Mouse (Mus musculus) liver (tissue): ENCODE measurements around the gene Entpd5.
A peak's percentile ranks its signal among the peaks of the same experiment; 100 is the strongest.
"Not testable (repeated sequence)": the region's sequence is repeated elsewhere in the genome, so short reads cannot be mapped to it uniquely, and the experiment has no call there.

ENCODE experiments used
- DNase-seq: peaks from one replicate; pipeline ENCODE4 v3.0.0-alpha.2; 2020; ENCODE audit warnings: mixed read lengths

Entpd5 gene

GRCm38 (mm10) chr12:84398629-84399028, 10.2 kb downstream of the Entpd5 start:
- no peak for DNase-seq

DNA sequence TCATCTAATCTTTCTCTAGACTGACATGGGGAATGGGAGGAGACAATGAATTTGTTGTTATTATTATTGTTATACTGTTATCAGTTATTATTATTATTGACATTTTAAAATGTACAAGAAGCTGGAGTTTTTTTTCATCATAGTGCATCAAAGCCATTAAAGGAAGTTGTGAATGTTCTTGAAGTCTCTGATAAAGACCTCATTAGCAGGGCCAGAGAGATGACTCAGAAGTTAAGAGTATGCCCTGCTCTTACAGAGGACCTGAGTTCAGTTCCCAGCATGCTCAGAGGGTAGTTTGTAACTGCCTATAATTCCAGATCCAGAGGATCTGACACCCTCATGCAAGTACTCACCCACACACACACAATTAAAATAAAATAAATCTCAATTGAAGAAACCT, 11.1 kb downstream of the Entpd5 start:
- DNase-seq = no peak

DNA sequence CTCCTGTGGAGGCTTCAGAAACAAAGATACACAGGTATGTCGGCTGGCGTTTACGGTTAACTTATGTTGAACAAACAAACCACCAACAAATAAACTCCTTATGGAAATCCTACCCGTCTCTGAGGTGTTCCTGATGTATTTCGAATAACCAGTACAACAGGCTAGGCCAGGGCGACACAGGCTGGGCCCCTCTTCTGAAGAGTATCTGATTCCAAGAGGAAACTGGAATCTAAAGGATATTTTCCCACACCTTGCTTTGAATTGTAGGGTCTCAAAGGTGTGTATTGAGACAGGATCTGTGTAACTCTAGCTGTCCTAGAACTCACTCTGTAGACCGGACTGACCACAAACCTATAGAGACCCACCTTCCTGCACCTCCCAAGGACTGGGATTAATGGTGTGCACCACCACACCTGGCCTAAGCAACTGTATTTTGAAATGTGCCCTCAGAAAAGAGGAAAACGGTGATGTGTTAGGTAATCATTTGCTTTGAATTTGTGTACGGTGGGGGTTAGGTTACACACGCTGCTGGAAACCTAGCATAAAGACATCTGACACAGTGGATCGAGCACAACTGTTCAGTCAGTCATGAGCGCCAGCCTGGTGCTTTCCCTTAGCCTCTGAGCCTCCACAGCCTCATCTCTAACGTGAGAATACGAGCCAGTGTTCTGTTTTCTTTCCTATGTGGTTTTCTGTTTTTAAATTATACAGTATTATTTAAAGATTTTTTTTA, 11.7 kb downstream of the Entpd5 start:
- DNase-seq = no peak

DNA sequence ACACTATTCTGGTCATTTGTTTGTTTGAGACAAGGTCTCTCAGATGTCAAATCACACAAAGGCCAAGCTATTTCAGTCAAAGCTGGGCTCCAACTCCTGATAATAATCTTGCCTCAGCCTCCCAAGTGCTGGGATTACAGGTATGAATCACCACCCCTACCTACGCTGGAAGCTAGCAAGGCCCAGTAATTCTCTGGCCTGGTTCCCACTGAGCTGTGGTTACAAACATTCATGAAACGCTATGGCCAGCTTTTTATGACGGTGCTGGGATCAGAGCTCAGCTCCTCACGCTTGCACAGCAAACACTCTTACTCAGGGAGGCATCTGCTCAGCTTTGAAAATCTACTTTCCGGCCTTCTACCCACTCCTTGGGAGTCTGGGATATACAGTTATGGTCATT, 15.0 kb downstream of the Entpd5 start:
- DNase-seq = no peak

DNA sequence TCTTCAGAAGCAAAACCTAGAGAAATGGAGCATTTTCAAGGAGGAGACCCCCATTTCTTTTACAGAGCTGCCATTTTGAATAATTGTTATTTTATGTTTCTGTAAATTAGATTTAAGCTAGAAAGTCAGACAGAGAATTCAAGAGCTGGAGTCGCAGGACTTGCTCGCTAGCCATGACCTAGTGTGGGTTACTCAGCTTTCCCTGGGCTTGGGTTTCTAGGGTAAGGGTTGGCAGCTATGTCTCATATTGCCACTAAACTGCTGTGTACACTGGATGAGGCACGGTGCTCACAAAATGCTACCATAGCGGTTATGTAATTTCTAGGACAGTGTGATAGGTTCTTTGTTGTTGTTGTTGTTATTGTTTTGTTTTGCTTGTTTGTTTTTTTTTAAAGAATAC, 16.1 kb downstream of the Entpd5 start:
- DNase-seq = no peak

DNA sequence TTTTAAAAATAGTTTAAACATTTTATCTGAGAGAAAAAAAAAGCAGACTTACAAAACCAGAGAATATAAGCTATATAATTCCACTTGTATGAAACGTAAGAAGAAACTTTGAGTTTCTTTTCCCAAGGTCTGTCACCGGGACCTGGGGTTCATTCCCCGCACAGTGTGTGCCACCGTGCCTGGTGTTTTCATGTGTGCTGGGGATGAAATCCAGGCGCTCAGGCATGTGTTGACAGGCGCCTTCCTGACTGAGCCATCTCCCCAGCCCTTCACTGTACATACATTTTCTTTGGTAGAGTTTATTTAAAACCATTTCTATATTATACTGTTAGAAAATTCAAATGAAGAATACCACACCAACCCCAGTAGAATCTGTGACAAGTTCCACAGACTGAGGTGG, 18.5 kb downstream of the Entpd5 start:
- no peak for DNase-seq

DNA sequence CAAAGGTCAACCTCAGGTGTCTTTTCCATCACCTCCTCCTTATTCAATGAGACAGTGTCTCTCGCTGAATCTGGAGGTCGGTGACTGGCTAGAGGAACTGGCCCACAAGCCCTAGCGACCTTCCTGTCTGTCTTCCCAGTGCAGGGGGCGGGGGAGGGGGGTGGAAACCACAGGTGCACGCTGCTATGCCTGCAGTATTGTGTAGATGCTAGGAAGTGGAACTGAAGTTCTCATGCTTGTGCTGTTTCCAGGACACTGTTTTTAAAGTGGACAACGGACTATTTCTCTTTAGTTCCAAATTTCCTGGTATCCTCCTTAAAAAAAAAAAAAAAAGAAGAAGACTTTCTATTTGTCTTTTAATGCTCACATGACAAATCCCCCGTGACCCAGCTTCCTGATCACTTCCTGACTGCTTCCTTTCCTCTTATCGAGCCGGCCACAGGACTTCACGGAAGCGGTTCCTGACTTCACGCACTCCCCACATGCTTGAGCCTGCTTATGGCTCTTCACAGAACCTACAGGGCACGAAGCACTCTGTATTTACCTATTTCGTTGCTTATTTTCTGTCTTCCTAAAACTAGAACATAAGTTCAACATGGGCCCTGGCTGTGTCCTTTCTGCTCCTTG, 19.9 kb downstream of the Entpd5 start:
- no peak for DNase-seq

GRCm38 (mm10) chr12:84388097-84388496, 20.7 kb downstream of the Entpd5 start:
- no peak for DNase-seq

DNA sequence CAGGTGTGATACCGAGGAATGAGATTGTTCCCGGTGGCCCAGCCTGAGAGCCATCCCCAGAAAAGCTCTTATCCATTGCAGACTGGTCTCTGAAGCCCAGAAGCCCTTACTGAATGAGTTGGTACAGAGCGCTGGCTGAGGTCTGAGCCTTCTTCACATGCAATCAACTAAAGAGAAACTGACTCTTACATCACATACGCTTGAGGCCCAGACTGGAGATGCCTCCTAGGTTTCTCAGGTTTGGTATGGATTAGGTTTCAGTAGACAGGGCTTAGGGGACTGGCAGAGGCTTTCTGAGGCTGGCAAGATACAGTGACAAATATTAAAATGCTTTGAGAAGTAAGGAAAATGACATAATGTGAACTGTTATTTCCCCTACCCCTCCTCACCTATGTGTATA, 23.4 kb downstream of the Entpd5 start:
- DNase-seq = no peak

GRCm38 (mm10) chr12:84384644-84385081, 24.2 kb downstream of the Entpd5 start:
- DNase-seq = peak; percentile 24

GRCm38 (mm10) chr12:84382369-84382768, 26.5 kb downstream of the Entpd5 start:
- no peak for DNase-seq

GRCm38 (mm10) chr12:84373831-84374481, 34.9 kb downstream of the Entpd5 start:
- no peak for DNase-seq

DNA sequence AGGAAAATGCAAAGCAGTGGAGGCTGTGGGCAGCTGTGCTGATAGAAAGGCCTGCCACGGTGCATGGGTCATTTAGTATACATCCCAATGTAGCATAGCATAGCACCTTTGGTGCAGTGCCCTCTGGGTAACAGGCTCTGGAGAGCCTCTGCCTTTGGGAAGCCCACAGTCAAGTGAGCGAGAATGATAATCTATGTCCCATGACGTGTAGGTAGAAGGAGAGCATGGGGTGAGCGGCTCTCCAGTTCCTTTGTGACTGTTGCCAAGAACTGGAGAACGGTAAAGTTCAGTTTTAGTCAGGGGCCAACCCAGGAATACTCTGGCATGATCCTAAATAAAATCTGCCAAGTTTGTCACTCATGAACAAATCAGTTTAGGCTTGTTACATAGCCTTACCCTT, 37.2 kb downstream of the Entpd5 start:
- DNase-seq = no peak

GRCm38 (mm10) chr12:84366971-84367370, 41.9 kb downstream of the Entpd5 start:
- DNase-seq = peak; percentile 69

DNA sequence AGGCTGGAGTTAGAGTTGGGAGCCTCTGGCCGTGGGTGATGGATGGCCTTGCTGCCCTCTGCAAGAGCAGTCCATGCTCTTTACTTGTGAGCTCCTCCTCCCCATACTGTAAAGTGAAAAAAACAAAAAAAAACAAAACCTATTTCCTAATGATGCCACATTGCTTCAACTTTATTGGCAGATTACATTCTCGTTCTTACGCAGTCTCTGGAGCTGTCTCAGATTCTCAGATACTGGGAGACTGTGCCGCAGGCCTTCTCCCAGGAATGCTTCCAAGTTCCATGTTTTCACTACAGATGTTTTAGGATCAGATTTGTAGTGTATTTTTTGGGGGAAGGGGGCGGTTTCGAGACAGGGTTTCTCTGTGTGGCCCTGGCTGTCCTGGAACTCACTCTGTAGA, 43.7 kb downstream of the Entpd5 start:
- DNase-seq = no peak

DNA sequence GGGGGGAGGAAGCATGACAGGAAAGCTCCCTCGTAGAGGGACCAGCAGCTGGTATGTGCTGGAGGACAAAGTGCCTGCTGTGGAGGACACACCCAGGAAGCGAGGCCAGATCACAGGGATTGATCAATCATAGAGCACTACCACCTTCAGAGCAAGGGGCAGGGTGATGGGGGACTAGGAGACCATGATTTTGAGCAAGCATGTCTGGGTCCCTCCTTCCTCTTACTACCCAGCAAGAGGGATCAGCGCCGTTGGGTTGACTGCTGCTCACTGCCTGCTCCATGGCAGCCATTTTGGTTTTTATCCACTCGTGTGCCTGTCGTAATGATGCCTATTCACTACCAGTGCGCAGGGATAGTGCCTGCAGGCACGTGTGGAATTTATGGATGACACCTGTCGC, 44.5 kb downstream of the Entpd5 start:
- DNase-seq = no peak

DNA sequence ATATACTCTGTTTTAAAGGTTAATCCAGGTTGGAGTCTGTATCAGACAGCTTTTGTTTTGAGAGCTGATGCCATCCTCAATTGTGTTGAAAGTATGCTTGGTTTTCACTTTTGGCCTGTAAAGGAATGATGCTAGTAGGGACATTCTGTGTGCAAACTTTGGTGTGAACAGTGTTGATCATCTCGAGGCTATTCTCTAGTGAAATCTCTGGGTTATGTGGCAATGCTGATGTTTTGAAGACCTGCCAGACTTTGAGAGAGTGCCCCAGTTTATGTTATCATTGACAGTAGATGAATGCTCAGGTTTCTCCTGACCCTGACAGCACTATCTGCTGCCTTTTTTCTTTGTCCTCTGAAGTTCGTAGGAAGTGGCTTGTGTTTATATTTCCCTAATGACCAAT, 46.0 kb downstream of the Entpd5 start:
- no peak for DNase-seq

DNA sequence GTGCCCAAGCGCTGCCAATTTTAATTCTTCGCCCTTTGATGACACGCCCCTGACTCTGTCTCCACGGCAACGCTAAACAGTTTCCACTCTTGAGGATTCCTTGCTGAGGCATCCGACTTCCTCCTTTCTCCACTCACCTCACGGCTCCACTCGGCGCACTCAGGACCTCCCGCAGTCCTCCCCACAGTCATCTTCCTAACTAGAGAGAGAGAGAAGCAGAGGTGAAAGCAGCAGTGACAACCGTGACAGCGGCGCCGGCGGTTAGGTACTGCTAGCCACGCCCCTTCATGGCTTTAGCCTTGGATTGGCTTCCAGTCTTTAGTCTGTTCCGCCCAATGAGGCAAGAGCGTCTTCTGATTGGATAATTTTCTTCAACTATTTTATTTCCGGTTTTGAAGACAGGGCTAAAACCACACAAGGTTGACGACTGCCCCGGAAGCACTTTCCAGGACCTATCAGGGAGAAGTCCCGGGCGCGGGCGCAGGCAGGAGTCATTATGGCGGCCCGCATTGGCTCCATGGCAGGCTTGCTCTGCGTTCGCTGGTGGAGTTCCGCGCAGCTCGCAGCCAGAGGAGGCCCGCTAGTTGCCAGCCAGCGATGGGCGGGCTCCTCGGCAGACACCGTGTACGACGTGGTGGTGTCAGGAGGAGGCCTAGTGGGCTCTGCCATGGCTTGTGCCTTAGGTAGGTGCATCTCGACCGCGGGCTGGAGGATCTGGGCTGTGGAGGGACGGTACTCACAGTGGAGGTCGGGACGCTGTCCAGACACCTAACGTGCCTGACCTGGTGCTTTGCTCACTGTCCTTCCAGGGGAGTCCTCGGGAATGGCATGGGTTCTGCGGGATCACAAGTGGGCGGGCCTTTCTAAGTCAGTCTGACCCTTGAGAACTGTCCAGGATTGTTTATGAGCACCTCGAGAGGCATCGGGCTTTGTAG, 47.0 kb downstream of the Entpd5 start, which contains the start of the genes Coq6 and Fam161b:
Gene Coq6, plus strand, starts transcription at position 103 of the 935 bp plus-strand sequence.
Gene Fam161b, minus strand, starts transcription at position 279 of the 935 bp plus-strand sequence.
- peak; percentile 93 for DNase-seq

- DNase-seq = not testable (repeated sequence)
Measured at GRCm38 (mm10) chr12:84358699-84359098, 50.1 kb downstream of the Entpd5 start.

DNA sequence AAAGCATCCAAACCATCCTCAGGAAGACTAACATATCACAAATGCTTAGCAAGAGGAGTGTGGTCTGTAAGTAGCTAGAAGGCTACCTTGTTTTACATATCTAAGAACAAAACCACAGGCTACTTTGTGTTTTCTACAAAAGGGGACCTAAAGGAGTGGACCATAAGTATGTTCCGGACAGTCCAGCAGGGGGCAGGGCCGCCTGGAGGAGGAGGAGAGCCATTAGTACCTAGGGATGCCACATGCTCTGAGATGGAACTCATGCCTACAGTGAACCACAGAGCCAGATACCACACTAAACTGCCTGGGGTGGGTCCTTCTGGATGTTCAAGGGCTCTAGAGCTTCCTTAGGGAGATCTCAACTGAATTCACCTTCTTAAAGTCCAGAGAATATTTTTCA, 61.6 kb downstream of the Entpd5 start:
- peak; percentile 63 for DNase-seq

GRCm38 (mm10) chr12:84336963-84337625, 71.7 kb downstream of the Entpd5 start:
- DNase-seq = no peak

- DNase-seq = no peak
Measured at GRCm38 (mm10) chr12:84327111-84327512, 81.7 kb downstream of the Entpd5 start.
